Mouse (Mus musculus) embryonic facial prominence, embryonic 10.5 days (tissue): ENCODE measurements around the gene Rpf2. TPM values are rescaled to one million over a fixed set of nuclear protein-coding genes. Genes with fewer than 3 reads are reported as not detected.

Source experiments
- DNase-seq: peaks from one replicate; pipeline ENCODE4 v3.0.0-alpha.2; 2017; ENCODE audit warnings: low spot score
- H3K27ac ChIP-seq: fragments of 300-500 bp; sonication (generic); replicated peaks from 2 replicates; pipeline ENCODE4 v1.5.1; 2016; ENCODE audit warnings: mild to moderate bottlenecking
- H3K27me3 ChIP-seq: fragments of 300-500 bp; sonication (generic); replicated peaks from 2 replicates; pipeline ENCODE4 v1.6.1; 2016; ENCODE audit warnings: low read depth, mild to moderate bottlenecking; ENCODE audit not compliant: poor library complexity, severe bottlenecking
- H3K36me3 ChIP-seq: fragments of 300-500 bp; sonication (generic); replicated peaks from 2 replicates; pipeline ENCODE4 v1.6.1; 2016; ENCODE audit warnings: mild to moderate bottlenecking, moderate library complexity
- H3K4me1 ChIP-seq: fragments of 300-500 bp; sonication (generic); 2 replicates; pipeline ENCODE4 v1.6.1; 2016
- H3K4me3 ChIP-seq: fragments of 300-500 bp; sonication (generic); 2 replicates; pipeline ENCODE4 v1.5.1; 2016; ENCODE audit warnings: mild to moderate bottlenecking, moderate library complexity
- H3K9me3 ChIP-seq: fragments of 300-500 bp; sonication (generic); 2 replicates; pipeline ENCODE4 v1.6.1; 2016; ENCODE audit warnings: mild to moderate bottlenecking
- WGBS: fragments of 180-500 bp; shearing (Covaris S2); methylation state at CpG from one replicate; pipeline ENCODE4 v1.1.7; 2016; 5-methylcytosine and 5-hydroxymethylcytosine counted together
- polyA plus RNA-seq: library from polyadenylated mRNA; unstranded; fragments of >200 nt; fragmentation: Nextera tagmentation; extraction: Ambion mirVana; gene quantifications from 2 replicates; pipeline ENCODE4 v1.2.1, GENCODE M21; 2016

The Rpf2 gene
- polyA plus RNA-seq, 1 experiment from 2014 or later: 79.1 TPM

GRCm38 (mm10) chr10:40180011-40180410 is 66.8 kb downstream of the Rpf2 start:
- no peak for DNase-seq
- WGBS: 91% methylated on average over 2 of the region's 2 CpGs
- Histone ChIP-seq H3K36me3 (no peaks in the 10 kb centered on the region), H3K27ac (no peak overlapping the region), H3K27me3 (no peaks in the 10 kb centered on the region), H3K9me3 (no peaks in the 10 kb centered on the region), H3K4me3 (no peak overlapping the region), H3K4me1 (peaks cover 9% of the 10 kb centered on the region)

DNA sequence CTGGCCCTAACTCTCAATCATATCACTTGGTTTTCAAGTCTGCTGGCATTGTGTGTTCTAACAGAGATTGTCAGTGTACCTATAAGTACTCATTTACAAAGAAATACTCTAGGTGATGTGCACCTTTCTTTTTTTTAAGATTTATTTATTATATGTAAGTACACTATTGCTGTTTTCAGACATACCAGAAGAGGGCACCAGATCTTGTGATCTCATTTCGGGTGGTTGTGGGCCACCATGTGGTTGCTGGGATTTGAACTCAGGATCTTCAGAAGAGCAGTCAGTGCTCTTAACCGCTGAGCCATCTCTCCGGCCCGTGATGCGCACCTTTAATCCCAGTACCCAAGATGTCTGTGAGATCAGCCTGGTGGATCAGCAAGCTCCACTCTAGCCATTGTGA is 67.7 kb downstream of the Rpf2 start:
- H3K27ac ChIP-seq: no peak overlapping the region
- peaks cover 10% of the 10 kb centered on the region for H3K4me1 ChIP-seq
- WGBS: 93% methylated on average over 5 of the region's 5 CpGs
- H3K36me3 ChIP-seq: no peaks in the 10 kb centered on the region
- H3K9me3 ChIP-seq: no peaks in the 10 kb centered on the region
- H3K27me3 ChIP-seq: no peaks in the 10 kb centered on the region
- no peak overlapping the region for H3K4me3 ChIP-seq
- no peak for DNase-seq

- WGBS: 62% methylated on average over 6 of the region's 6 CpGs
- Histone ChIP-seq H3K27me3 (no peaks in the 10 kb centered on the region), H3K4me1 (peaks cover 10% of the 10 kb centered on the region), H3K36me3 (no peaks in the 10 kb centered on the region), H3K27ac (no peak overlapping the region), H3K4me3 (no peak overlapping the region), H3K9me3 (no peaks in the 10 kb centered on the region)
- DNase-seq: no peak
These were observed 69.4 kb downstream of the Rpf2 start for GRCm38 (mm10) chr10:40177323-40177962.

Other genes with a start within 250 kb of the Rpf2 start
- gene Mfsd4b1, start 221.8 kb downstream of the Rpf2 start, polyA plus RNA-seq: 0.05 and 0.22 TPM in 2 replicates
- gene Slc16a10, start 104.8 kb downstream of the Rpf2 start, polyA plus RNA-seq: 6.0 and 7.8 TPM in 2 replicates
- gene Gtf3c6, start 11.1 kb upstream of the Rpf2 start, polyA plus RNA-seq: 171 and 172 TPM in 2 replicates
- gene Amd1, start 55.1 kb upstream of the Rpf2 start, polyA plus RNA-seq: 86.8 and 91.6 TPM in 2 replicates
- 6.0 and 7.8 TPM in 2 replicates for gene Cdk19, start 92.5 kb upstream of the Rpf2 start, polyA plus RNA-seq